Mouse (Mus musculus) brain, embryonic 14.5 days (tissue): ENCODE measurements around the gene Fam19a1.

Source experiments
- CTCF ChIP-seq: fragments of 200-500 bp; IDR thresholded peaks from 2 replicates; pipeline ENCODE4 v1.5.1; 2012; ENCODE audit warnings: inconsistent platforms, mild to moderate bottlenecking, moderate library complexity, borderline replicate concordance; ENCODE audit not compliant: insufficient read depth, insufficient read length; ENCODE audit errors: extremely low read depth
- POLR2A ChIP-seq: fragments of 200-500 bp; IDR thresholded peaks from 2 replicates; pipeline ENCODE4 v1.6.1; 2012; ENCODE audit warnings: mild to moderate bottlenecking, inconsistent platforms, borderline replicate concordance; ENCODE audit not compliant: poor library complexity, insufficient read depth, insufficient read length, severe bottlenecking; ENCODE audit errors: extremely low read depth

DNA sequence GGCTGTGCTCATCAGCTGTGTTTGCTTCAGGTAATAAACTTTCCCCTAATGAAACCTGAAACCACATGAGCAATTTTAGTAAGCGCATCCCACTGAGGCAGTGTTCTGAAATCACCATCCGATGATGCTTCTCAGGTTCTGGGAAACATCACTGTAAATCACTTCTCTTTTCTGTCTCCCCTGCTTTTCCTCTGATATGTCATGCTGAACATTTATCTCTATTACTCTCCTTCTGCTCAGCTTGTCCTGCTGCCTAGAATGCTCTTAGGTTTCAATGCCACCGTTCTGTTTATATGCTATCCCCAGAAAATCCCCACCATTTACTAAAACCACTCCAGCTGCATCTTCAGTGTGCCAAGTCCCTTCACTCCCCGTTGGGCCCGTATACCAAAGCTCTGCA, 386.5 kb downstream of the Fam19a1 start:
- TF ChIP-seq POLR2A (no peak), CTCF (no peak)
